Mouse (Mus musculus) hindbrain, embryonic 10.5 days (tissue): ENCODE results near the gene Atad3a. TPM values are rescaled to one million over a fixed set of nuclear protein-coding genes. Genes with fewer than 3 reads are reported as not detected.
"Not testable (repeated sequence)": the region's sequence is repeated elsewhere in the genome, so short reads cannot be mapped to it uniquely, and the experiment has no call there.

Experiments used
- DNase-seq: peaks from one replicate; pipeline ENCODE4 v3.0.0-alpha.2; 2017; ENCODE audit warnings: low spot score
- H3K27ac ChIP-seq: fragments of 300-500 bp; sonication (generic); 2 replicates; pipeline ENCODE4 v1.5.1; 2016; ENCODE audit warnings: mild to moderate bottlenecking, moderate library complexity
- H3K27me3 ChIP-seq: fragments of 300-500 bp; sonication (generic); 2 replicates; pipeline ENCODE4 v1.6.1; 2016; ENCODE audit warnings: mild to moderate bottlenecking; ENCODE audit not compliant: poor library complexity, insufficient read depth, severe bottlenecking
- H3K36me3 ChIP-seq: fragments of 300-500 bp; sonication (generic); 2 replicates; pipeline ENCODE4 v1.6.1; 2016; ENCODE audit warnings: mild to moderate bottlenecking, moderate library complexity
- H3K4me1 ChIP-seq: fragments of 300-500 bp; sonication (generic); replicated peaks from 2 replicates; pipeline ENCODE4 v1.6.1; 2016; ENCODE audit warnings: mild to moderate bottlenecking
- H3K4me3 ChIP-seq: fragments of 300-500 bp; sonication (generic); 2 replicates; pipeline ENCODE4 v1.5.1; 2016; ENCODE audit warnings: mild to moderate bottlenecking, moderate library complexity
- H3K9me3 ChIP-seq: fragments of 300-500 bp; sonication (generic); 2 replicates; pipeline ENCODE4 v1.6.1; 2016; ENCODE audit warnings: mild to moderate bottlenecking, moderate library complexity
- WGBS: fragments of 180-500 bp; shearing (Covaris S2); methylation state at CpG from one replicate; pipeline ENCODE4 v1.1.7; 2016; 5-methylcytosine and 5-hydroxymethylcytosine counted together
- polyA plus RNA-seq: library from polyadenylated mRNA; unstranded; fragments of >200 nt; fragmentation: Nextera tagmentation; extraction: Ambion mirVana; gene quantifications from 2 replicates; pipeline ENCODE4 v1.2.1, GENCODE M21; 2016

Atad3a gene
- 110 and 124 TPM in 2 replicates for polyA plus RNA-seq

- DNase-seq, result peak; percentile 97
- no peaks in the 10 kb centered on the region for H3K27me3 ChIP-seq
- no peaks in the 10 kb centered on the region for H3K9me3 ChIP-seq
- peaks cover 26% of the 10 kb centered on the region for H3K36me3 ChIP-seq
- peak within 1 kb of the TSS; percentile 91 for H3K4me3 ChIP-seq
- peaks cover 40% of the 10 kb centered on the region for H3K4me1 ChIP-seq
- WGBS, result under 1% methylated on average over 68 of the region's 68 CpGs
- H3K27ac ChIP-seq, result peak within 1 kb of the TSS; percentile 86
Observed at GRCm38 (mm10) chr4:155760613-155761355, at the start of gene Atad3a. Gene Atad3a, minus strand, starts transcription at chr4:155761093.

- Histone ChIP-seq H3K4me1 (peaks cover 27% of the 10 kb centered on the region), H3K4me3 (no peak overlapping the region), H3K27me3 (no peaks in the 10 kb centered on the region), H3K9me3 (no peaks in the 10 kb centered on the region), H3K27ac (no peak overlapping the region), H3K36me3 (peaks cover 68% of the 10 kb centered on the region)
- 93% methylated on average over 3 of the region's 3 CpGs for WGBS
- no peak for DNase-seq
Observed at GRCm38 (mm10) chr4:155807841-155808240, 46.9 kb upstream of the Atad3a start.

DNA sequence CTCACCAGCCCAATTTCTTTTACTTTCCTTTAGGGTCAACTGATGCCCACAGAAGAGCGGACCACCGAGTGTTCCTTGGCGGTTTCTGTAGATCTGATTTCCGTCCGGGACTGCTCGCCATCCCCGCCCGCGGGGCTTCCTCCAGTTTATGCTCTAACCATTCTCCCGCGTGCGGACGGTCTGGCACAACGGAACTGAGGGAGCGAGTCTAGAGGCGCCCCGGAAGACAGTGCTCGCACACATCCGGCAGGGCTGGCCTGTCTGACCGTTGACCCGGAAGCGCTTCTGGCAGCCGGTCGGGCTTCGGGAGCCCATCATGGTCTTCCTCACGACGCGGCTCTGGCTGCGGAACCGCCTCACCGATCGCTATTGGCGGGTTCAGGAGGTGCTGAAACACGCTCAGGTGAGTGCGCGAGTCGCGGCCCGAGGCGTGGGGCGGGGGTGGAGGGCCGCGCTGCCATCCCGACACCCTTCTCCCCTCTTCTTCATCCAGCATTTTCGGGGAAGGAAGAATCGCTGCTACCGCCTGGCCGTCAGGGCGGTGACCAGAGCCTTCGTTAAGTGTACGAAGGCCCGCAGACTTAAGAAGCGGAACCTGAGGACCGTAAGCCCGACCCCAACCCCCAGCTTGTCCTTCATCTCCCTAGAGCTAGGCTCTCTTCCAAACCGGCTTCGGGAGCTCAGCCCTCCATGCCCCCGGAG lies 42.6 kb upstream of the Atad3a start:
- Histone ChIP-seq H3K36me3 (peaks cover 39% of the 10 kb centered on the region), H3K27ac (peak overlapping the region; percentile 86), H3K27me3 (no peaks in the 10 kb centered on the region), H3K4me3 (peak overlapping the region; percentile 85), H3K4me1 (peaks cover 23% of the 10 kb centered on the region), H3K9me3 (no peaks in the 10 kb centered on the region)
- WGBS, result under 1% methylated on average over 58 of the region's 58 CpGs
- peak; percentile 96 for DNase-seq

DNA sequence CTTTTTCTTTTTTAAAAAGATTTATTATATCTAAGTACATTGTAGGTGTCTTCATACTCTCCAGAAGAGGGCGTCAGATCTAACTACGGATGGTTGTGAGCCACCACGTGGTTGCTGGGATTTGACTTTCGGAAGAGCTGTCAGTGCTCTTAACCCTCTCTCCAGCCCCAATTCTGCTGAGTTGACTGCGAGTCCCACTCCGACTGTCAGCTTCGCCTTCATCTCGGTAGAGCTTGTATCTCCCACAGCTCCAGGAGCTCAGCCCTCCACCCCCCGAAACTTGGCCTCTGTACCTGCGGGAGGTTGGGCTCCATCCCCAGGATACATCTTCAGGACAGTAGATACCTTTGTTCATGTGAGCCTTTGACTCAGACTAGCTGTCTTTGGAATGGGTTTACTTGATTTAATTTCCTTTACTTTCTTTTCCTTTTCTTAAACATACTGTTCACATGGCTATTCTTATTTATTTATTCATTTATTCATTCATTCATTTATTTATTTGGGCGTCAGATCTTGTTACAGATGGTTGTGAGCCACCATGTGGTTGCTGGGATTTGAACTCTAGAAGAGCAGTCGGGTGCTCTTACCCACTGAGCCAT lies 41.9 kb upstream of the Atad3a start, which contains the start of gene Mrpl20:
TSS of gene Mrpl20 (plus strand) at position 138 of the 599 bp plus-strand sequence.
- DNase-seq, result no peak
- WGBS, result 7% methylated on average over 12 of the region's 12 CpGs
- Histone ChIP-seq H3K36me3 (peaks cover 32% of the 10 kb centered on the region), H3K27me3 (no peaks in the 10 kb centered on the region), H3K4me3 (peak within 1 kb of the TSS; percentile 85), H3K9me3 (no peaks in the 10 kb centered on the region), H3K4me1 (peaks cover 23% of the 10 kb centered on the region), H3K27ac (peak within 1 kb of the TSS; percentile 86)

DNA sequence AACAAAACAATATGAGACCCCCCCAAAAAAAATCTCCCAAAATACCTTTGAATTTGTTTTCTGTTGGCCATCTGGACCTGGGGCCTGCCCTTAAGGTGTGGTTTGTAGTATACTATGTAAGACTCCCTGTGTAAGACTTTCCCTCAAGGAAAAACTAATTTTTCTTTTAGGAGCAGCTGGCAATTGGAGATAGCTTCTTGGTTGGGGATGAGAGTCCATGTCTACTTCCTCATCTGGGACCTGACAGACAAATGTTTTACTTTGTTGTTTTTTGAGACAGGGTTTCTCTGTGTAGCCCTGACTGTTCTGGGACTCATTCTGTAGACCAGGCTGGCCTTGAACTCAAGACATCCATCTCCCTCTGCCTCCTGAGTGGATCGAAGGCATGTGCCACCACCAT lies 41.2 kb upstream of the Atad3a start:
- Histone ChIP-seq H3K4me3 (no peak overlapping the region), H3K27ac (no peak overlapping the region), H3K27me3 (no peaks in the 10 kb centered on the region), H3K9me3 (no peaks in the 10 kb centered on the region), H3K36me3 (peaks cover 24% of the 10 kb centered on the region), H3K4me1 (peaks cover 23% of the 10 kb centered on the region)
- no peak for DNase-seq
- 100% methylated on average over 1 of the region's 1 CpGs for WGBS

GRCm38 (mm10) chr4:155793730-155794129 lies 32.8 kb upstream of the Atad3a start:
- 0 out of 2 replicates have a peak, but pooled peaks cover 3% of the 10 kb centered on the region for H3K4me1 ChIP-seq
- DNase-seq, result no peak
- H3K27me3 ChIP-seq, result peaks cover 23% of the 10 kb centered on the region
- H3K4me3 ChIP-seq, result no peak overlapping the region
- WGBS, result 85% methylated on average over 2 of the region's 2 CpGs
- no peaks in the 10 kb centered on the region for H3K36me3 ChIP-seq
- no peaks in the 10 kb centered on the region for H3K9me3 ChIP-seq
- no peak overlapping the region for H3K27ac ChIP-seq

DNA sequence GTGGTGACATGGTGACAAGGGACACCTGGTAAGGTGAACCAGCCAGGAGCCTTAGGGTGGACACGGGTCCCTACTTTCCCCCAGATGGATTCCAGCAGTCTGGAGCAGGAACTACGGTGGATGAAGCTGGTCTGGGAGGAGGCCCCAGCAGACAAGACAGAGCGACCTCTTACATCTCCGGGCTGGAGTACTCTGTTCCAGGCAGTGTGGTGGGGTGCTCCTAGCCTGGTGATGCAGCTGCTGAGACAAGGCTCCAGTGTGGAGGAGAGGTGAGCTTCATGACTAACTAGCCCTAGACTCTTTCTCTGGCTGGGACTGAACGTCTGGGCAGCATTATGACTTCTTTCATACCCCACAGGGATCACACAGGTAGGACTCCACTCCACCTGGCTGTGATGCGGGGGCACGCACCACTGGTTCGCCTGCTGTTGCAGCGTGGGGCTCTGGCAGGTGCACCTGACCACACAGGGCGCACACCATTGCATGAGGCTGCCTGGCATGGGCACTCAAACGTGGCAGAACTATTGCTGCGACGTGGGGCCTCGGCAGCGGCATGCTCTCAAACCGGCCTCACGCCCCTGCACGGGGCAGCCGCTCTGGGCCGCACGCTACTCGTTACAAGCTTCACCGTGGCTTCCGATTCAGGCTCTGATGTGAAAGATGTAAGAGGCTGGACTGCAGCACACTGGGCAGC lies 30.5 kb upstream of the Atad3a start:
- H3K4me1 ChIP-seq, result 0 out of 2 replicates have a peak, but pooled peaks cover 3% of the 10 kb centered on the region
- DNase-seq, result no peak
- no peaks in the 10 kb centered on the region for H3K9me3 ChIP-seq
- 73% methylated on average over 24 of the region's 24 CpGs for WGBS
- H3K36me3 ChIP-seq, result no peaks in the 10 kb centered on the region
- H3K27me3 ChIP-seq, result peaks cover 23% of the 10 kb centered on the region
- no peak overlapping the region for H3K4me3 ChIP-seq
- H3K27ac ChIP-seq, result no peak overlapping the region

- Histone ChIP-seq H3K27me3 (peaks cover 26% of the 10 kb centered on the region), H3K9me3 (no peaks in the 10 kb centered on the region), H3K4me1 (0 out of 2 replicates have a peak, but pooled peaks cover 4% of the 10 kb centered on the region), H3K36me3 (no peaks in the 10 kb centered on the region), H3K4me3 (no peak overlapping the region), H3K27ac (no peak overlapping the region)
- WGBS, result 80% methylated on average over 3 of the region's 3 CpGs
- DNase-seq, result no peak
Observed at GRCm38 (mm10) chr4:155790650-155791161, 29.8 kb upstream of the Atad3a start.

DNA sequence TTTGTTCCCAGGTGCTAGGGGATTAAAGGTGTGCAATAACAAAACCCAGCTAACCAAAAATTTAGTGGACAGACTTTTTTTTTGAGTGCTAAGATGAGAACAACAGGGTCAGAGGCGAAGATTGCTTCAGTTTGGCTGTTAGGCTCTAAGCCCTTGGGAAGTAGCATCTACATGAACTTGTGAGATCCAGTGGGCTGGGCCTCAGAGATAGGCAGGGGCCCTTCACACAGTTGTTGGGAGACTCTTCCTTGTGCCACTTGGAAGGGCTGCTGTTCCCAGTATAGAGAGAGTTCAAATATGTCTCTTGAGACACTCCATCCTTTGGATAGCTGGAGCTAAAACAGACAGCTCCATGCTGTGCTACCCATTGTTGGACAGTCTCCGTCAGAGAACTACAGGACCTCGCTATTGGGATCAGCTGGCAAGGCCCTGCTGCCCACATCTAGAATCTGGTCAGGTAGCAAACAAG lies 29.2 kb upstream of the Atad3a start, which contains the start of gene Ankrd65:
TSS of gene Ankrd65 (plus strand) at position 419 of the 469 bp plus-strand sequence.
- 73% methylated on average over 3 of the region's 3 CpGs for WGBS
- H3K27me3 ChIP-seq, result peaks cover 31% of the 10 kb centered on the region

DNA sequence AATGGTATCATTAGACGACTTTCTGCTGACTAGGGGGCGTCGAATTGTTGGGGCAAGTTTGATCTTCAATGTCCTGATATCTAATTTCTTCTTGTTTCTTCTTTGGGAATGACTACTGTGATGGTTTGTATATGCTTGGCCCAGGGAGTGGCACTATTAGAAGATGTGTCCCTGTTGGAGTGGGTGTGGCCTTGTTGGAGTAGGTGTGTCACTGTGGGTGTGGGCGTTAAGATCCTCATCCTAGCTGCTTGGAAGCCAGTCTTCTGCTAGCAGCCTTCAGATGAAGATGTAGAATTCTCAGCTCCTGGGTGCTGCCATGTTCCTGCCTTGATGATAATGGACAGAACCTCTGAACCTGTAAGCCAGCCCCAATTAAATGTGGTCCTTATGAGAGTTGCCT lies 27.9 kb upstream of the Atad3a start:
- DNase-seq, H3K9me3 ChIP-seq, H3K27ac ChIP-seq, H3K4me3 ChIP-seq, H3K36me3 ChIP-seq: not testable (repeated sequence)
- WGBS, result 82% methylated on average over 4 of the region's 4 CpGs
- Histone ChIP-seq H3K4me1 (peaks cover 21% of the 10 kb centered on the region), H3K27me3 (peaks cover 33% of the 10 kb centered on the region)

More for the DNA sequence above, 29.2 kb upstream of the Atad3a start, which contains the start of gene Ankrd65:
- Histone ChIP-seq H3K4me3 (no peak within 1 kb of the TSS), H3K4me1 (peaks cover 10% of the 10 kb centered on the region), H3K9me3 (no peaks in the 10 kb centered on the region), H3K36me3 (no peaks in the 10 kb centered on the region), H3K27ac (no peak within 1 kb of the TSS)
- DNase-seq, result no peak

GRCm38 (mm10) chr4:155788300-155788699 lies 27.4 kb upstream of the Atad3a start:
- H3K4me3 ChIP-seq, result no peak overlapping the region
- no peaks in the 10 kb centered on the region for H3K9me3 ChIP-seq
- H3K36me3 ChIP-seq, result no peaks in the 10 kb centered on the region
- WGBS, result 80% methylated on average over 3 of the region's 3 CpGs
- no peak overlapping the region for H3K27ac ChIP-seq
- no peak for DNase-seq
- H3K27me3 ChIP-seq, result peaks cover 33% of the 10 kb centered on the region
- peaks cover 27% of the 10 kb centered on the region for H3K4me1 ChIP-seq

- 69% methylated on average over 5 of the region's 5 CpGs for WGBS
- no peaks in the 10 kb centered on the region for H3K36me3 ChIP-seq
- H3K4me3 ChIP-seq, result peak within 1 kb of the TSS; percentile 70
- no peaks in the 10 kb centered on the region for H3K9me3 ChIP-seq
- peaks cover 28% of the 10 kb centered on the region for H3K4me1 ChIP-seq
- DNase-seq, result no peak
- peaks cover 18% of the 10 kb centered on the region; the same call in 1 of the 2 replicates for H3K27me3 ChIP-seq
- peak within 1 kb of the TSS; percentile 91 for H3K27ac ChIP-seq
Observed at GRCm38 (mm10) chr4:155785819-155786218, 24.9 kb upstream of the Atad3a start, which contains the start of gene Tmem88b. Gene Tmem88b, minus strand, starts transcription at chr4:155785874.
